Mouse (Mus musculus) megakaryocyte, embryonic 14.5 days (primary cell): ENCODE results near the gene Shisa5.

Source experiments
- FLI1 ChIP-seq: IDR thresholded peaks from 2 replicates; pipeline ENCODE4 v1.6.1; 2012; ENCODE audit warnings: low read length, inconsistent platforms, mixed read lengths
- GATA1 ChIP-seq: IDR thresholded peaks from 3 replicates; pipeline ENCODE4 v1.6.1; 2012; ENCODE audit warnings: mixed read lengths, low read length, inconsistent platforms, borderline replicate concordance

GRCm38 (mm10) chr9:109022866-109023685 is 15.3 kb upstream of the Shisa5 start:
- TF ChIP-seq FLI1: no peak
- TF ChIP-seq GATA1: no peak
